Mouse (Mus musculus) A20 (cell line): ENCODE data around the gene Cyp1a1.
"Not testable (repeated sequence)": the region's sequence is repeated elsewhere in the genome, so short reads cannot be mapped to it uniquely, and the experiment has no call there.

ENCODE experiments used
- DNase-seq: peaks from one replicate; pipeline ENCODE4 v3.0.0-alpha.2; 2011; ENCODE audit warnings: low read depth, low spot score

Gene Cyp1a1

DNA sequence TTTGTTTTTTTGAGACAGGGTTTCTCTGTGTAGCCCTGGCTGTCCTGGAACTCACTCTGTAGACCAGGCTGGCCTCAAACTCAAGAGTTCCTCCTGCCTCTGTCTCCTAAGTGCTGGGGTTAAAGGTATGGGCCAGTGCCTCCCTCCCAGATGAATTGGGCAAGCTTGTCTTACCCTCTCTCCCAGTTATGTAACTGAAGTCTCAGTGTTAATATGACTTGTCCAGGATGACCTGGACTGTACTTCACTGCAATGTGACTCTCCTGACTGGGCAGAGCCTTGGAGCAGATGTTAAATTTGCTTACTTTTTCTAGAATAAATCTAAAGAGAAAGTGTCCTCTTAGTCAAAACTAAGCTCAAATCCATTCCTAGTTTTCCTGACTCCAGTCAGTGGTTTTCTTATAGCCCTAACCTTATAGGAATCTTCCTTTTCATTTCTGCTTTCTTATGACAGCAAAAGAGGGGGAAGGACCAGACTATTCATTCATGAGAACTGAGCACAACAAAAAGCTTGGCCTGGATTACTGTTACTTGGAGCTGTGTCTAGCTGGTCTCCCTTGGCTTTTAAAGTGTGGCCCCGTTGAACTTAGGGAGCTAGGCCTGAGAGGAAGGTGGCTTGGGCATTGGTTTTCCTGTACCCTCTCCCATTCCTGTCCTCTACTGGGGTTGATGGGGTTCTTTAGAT, 10.9 kb downstream of the Cyp1a1 start:
- peak; percentile 17 for DNase-seq

DNA sequence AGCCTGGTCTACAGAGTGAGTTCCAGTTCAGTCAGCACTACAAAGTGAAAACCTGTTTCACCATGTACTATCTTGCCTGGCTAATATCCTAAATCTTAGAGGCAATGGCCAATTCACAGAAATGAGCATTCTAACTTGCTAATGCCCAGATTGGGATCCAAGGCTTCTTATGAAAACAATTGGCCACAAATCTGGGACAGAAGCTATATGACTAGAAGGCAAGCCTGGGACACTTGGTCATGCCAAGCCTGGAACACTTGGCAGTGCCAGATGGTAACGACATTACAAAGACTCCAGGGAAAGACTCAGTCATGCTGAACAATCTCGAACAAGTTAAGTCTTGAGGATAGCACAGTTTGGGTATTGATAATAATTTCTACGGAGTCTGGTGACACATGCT, 18.8 kb downstream of the Cyp1a1 start:
- DNase-seq, result no peak

DNA sequence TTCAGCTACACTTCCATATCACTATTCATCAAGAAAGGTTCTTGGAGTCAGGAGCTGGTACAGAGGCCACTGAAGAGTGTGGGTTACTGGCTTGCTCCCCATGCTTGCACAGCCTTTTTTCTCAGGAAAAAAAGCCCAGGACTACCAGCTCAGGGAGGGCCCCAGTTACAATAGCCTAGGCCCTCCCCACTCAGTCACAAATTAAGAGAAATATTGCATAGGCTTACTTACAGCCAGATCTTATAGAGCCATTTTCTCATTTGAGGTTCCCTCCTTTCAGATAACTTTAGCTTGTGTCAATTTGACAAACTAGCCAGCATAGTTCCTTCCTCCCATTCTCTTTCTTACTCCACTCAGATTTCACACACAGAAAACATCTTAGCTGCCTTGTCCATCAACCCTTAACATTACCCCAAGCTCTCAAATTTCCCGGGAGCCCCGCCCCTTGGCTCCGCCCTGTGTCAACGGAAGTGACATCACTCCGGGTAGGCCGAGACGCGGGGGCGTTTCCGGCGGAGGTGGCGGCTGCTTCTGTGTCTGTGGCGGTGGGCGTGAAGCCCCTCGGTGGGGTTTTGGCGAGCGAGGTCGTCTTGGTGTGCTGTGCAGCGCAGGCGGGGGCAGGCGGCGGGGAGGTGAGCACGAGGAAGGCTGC, 20.5 kb downstream of the Cyp1a1 start, which contains the start of gene Edc3:
Gene Edc3 (plus strand): TSS at position 473 of the 652 bp plus-strand sequence.
- DNase-seq, result peak; percentile 95

DNA sequence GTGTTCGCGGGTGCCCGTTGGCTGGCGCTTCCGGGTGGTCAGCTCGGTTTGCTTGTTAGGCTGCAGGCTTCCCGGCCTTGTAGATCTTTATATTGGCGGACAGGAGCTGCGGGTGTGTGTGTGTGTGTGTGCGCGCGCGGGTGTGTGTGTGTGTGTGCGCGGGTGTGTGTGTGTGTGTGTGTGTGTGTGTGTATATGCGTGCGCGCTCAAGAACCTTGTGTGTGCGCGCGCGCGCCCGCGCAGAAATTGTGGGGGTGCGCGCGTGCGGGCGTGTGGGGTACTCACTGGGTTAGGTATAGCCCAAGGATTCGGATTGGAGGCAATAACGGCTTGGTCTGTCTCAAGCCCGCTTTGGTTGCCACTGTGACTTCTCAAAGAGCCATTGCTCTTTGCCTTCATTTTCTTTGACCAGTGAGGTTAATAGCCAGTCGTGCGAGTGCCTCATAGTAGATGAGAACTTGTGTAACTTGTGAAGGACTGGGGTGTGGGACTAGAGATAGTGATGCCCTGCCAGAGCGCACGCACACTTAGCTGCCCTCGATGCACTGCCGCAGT, 21.1 kb downstream of the Cyp1a1 start:
- peak; percentile 86 for DNase-seq

- DNase-seq, result not testable (repeated sequence)
Observed at GRCm38 (mm10) chr9:57710214-57710613, 22.5 kb downstream of the Cyp1a1 start.

DNA sequence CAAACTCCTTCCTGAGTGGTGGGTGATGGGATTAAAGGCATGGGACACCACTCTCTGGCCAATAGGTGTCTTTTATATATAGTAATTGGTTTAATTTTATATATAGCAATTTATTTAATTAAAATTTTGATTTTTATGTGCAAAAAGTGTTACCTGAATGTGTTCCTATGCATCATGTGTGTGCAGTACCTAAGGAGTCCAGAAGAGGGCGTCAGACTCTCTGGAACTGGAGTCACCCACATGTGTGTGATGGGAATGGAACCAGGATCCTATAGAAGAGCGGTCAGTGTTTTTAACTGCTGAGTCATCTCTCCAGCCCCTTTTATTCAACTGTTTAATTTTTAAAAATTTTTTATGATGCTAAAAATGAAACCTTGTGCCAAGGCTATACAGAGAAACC, 24.5 kb downstream of the Cyp1a1 start:
- no peak for DNase-seq

DNA sequence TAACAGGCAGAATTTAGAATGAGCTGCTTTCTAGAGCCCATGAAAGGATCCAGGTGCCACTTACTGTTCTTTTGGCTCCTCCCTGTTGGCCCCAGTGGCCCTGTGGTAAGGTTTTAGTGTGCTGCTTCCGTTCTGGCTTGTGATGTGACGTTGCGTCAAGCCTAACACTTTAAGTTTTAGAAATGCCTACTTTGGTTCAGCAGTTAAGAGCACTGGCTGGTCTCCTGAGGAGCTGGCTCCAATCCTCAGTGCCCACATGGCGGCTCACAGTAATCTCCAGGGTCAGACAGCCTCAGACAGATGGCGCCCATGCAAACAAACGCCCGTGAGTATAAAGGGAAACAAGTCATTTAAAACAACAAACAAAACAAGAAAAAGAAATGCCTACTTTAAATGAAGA, 30.7 kb downstream of the Cyp1a1 start:
- no peak for DNase-seq

- DNase-seq, result no peak
Observed at GRCm38 (mm10) chr9:57720736-57721135, 33.0 kb downstream of the Cyp1a1 start.

- DNase-seq, result no peak
Observed at GRCm38 (mm10) chr9:57722371-57722770, 34.6 kb downstream of the Cyp1a1 start.

DNA sequence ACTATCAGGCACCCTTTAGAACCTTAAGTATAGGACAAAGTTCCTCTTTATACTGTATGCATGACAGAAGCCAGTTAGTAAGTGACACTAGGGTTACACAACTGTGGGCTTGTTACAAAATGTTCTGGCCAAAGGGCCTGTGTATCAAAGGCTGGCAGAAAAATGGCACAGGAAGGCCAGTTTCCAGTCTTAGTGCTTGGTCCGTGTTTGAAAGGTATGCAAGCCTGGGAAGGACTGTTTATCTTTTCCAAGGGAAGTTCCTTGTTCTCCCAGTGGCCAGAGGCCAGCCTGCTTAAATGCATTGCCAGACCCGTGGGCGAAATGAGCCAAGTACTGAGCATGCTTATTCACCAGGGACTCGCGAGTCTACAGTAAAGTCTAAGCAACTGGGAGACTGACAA, 35.6 kb downstream of the Cyp1a1 start:
- no peak for DNase-seq

DNA sequence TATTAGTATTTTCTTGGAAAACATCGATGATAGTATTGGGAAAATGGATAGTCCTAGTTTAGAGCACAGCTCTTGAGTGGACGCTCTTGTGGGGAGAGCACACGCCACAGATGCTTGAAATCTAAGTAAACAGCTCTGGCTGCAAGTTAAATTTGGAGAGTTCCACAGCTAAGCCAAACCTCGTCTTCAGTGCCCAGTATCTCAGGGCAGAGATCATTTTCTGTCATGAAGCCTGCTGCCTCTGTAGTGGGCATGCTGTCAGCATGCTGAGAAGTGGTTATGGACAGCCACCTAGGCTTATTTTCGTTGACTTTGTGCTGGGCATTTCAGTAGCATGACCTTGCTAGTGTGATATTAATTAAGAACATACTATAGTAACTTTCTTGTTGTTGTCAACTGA, 36.1 kb downstream of the Cyp1a1 start:
- no peak for DNase-seq

GRCm38 (mm10) chr9:57724701-57725100, 37.0 kb downstream of the Cyp1a1 start:
- DNase-seq, result no peak

GRCm38 (mm10) chr9:57728312-57728711, 40.6 kb downstream of the Cyp1a1 start:
- DNase-seq, result peak; percentile 20

DNA sequence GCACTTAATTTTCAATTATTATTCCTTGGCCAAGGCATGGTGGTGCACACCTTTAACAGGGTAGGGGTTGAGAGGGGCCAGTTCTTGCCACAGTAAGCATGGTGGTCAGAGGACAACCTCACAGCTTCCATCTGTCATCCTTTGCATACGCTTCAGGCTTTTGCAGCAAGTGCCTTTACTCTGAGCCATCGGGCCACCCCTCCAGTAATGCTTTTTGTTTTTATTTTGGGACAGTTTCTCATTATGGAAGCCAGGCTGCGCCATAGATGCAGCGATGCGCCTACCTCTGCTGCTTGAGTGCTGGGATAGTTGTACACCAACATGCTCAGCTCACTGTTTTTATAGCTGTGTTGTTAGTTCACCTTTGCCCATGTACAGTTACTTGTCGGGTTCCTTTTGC, 45.9 kb downstream of the Cyp1a1 start:
- no peak for DNase-seq

GRCm38 (mm10) chr9:57739863-57740262, 52.1 kb downstream of the Cyp1a1 start:
- no peak for DNase-seq

DNA sequence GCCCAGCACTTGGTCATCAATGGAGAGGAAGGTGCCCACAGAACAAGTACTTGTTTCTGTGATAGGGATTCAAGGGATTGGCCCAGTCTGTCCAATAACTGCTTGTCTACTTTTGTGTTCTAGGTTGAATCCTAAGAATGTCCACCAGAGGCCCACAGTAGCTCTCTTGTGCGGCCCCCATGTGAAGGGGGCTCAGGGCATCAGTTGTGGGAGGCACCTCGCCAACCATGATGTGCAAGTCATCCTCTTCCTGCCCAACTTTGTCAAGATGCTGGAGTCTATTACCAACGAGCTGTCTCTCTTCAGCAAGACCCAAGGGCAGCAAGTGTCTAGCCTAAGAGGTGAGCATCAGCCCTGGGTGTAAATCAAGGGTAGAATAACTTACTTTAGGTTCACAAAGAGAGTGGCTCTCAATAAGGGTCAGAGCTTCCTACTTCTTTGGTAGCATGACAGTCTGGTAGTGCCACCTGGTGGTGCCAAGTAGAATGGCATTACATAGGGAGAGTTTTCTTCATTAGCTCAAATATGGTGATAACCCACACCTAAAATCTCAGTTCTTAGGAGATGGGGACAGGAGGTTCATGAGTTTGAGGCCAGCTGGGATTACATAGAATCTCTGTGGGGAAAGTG, 56.8 kb downstream of the Cyp1a1 start:
- peak; percentile 68 for DNase-seq

GRCm38 (mm10) chr9:57747067-57747466, 59.3 kb downstream of the Cyp1a1 start:
- DNase-seq, result no peak

GRCm38 (mm10) chr9:57748137-57748536, 60.4 kb downstream of the Cyp1a1 start:
- no peak for DNase-seq

GRCm38 (mm10) chr9:57748831-57749230, 61.1 kb downstream of the Cyp1a1 start:
- no peak for DNase-seq

DNA sequence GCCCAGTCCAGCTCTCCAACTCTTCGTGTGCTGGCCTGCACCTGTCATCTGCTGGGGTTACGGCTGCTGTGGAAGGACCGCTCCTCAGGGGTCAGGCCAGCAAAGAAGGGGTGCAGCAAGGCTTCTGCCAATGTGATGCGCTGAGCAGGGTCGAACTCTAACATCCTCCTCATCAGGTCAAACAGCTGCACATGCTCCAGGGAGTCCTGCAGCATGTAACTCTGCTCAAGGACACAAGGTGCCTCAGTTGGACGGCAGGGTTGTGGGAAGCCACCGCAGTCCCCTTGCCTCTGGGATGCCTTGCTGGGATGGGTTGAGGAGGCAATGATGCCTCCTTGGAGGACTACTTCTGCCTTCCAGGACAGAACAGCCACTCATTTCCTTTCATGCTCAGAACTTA, 63.2 kb downstream of the Cyp1a1 start:
- DNase-seq, result no peak
